Mouse (Mus musculus) layer of hippocampus, postnatal 25 days (tissue): ENCODE measurements around the gene Mtrr. TPM values are rescaled to one million over a fixed set of nuclear protein-coding genes. Genes with fewer than 3 reads are reported as not detected.

Source experiments
- DNase-seq, 2 experiments: peaks; one replicate each; pipeline ENCODE4 v3.0.0; 2022; ENCODE audit warnings: mixed read lengths in 2 of 2, low spot score in 1 of 2; ENCODE audit errors: extremely low spot score in 1 of 2
- total RNA-seq, 2 experiments: library from RNA; stranded (reverse); gene quantifications; 2 replicates each; pipeline ENCODE4 v1.2.3; 2021

Gene Mtrr
- total RNA-seq = 10 to 100 TPM; 23.3 to 28.3 TPM

DNA sequence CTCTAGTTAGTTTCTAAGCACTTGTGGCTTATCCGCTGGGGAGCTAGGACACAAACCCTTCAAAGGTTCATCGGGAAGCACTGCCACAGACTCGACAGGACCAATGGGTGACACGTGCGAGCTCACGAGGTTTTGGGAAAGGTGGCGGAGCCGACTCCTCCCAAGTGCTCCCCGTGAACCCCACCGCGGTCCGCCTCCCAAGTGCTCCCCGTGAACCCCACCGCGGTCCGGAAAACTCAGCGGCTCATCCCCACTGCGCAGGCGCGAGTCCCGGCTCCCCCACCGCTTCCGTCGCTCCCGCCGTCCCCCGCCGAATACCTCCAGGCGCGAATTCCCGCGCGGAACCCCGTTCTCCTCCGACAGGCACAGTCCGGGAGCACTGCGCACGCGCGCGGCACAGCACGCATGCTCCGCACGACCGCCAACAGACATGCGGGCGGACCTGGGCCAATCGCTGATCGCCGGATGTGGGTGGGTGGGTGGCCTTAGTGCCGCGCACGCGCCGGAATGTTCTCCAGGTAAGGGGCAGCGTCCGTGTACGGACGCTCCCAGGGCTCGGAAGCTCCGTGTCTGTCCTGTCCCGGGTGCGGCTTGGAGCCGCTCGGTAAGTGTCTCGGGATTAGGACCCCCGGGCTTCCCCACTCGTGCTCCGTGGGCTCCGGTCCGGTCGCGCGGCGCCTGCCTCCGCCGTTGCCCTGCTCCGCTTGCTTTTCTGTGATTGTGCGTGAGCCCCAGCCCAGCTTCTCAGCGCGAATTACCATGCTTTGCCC is at the start of gene Mtrr, which contains the start of gene Fastkd3:
Mtrr (minus strand) TSS at position 403 of the 770 bp plus-strand sequence.
Fastkd3 (plus strand) TSS at position 488 of the 770 bp plus-strand sequence.
- DNase-seq = peak; percentile 98 to 99

DNA sequence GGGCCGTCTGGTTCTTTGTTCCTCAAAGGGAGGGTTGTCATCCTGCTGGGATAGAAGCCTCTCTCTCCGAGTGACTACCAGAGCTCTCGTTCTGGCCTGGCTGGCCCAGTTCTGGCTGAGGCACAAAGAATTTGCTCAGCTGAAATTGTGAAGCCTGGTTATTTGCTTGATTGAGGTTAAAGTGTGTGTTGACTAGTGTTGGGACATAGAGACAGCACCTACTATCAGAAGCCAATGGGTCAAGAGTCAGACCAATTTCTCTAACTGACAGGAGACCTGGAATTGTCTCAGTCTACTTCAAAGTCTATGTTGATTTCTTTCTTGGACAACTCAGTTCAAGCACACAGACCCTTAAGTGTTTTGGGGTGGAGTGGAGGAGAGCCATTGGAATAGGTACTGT is 45.1 kb upstream of the Mtrr start:
- no peak for DNase-seq

DNA sequence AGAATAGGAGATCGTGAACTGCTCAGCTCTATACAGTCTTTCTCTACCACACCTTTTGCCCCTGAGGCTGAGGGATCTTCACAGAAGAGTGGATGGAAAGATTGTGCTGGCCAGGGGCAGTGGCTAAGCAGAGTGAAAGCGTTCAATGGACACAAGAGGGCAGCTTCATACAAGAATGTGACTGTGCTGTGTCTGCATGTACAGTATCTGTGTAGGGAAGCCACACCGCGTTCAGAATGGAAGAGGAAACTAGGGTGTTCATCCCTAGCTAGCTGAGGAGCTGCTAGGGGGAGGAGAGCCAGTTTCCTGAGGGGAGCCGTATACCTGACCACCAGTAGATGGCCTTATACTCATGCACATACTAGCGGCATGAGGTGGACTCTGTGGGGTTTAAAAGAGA is 40.8 kb upstream of the Mtrr start:
- no peak for DNase-seq

DNA sequence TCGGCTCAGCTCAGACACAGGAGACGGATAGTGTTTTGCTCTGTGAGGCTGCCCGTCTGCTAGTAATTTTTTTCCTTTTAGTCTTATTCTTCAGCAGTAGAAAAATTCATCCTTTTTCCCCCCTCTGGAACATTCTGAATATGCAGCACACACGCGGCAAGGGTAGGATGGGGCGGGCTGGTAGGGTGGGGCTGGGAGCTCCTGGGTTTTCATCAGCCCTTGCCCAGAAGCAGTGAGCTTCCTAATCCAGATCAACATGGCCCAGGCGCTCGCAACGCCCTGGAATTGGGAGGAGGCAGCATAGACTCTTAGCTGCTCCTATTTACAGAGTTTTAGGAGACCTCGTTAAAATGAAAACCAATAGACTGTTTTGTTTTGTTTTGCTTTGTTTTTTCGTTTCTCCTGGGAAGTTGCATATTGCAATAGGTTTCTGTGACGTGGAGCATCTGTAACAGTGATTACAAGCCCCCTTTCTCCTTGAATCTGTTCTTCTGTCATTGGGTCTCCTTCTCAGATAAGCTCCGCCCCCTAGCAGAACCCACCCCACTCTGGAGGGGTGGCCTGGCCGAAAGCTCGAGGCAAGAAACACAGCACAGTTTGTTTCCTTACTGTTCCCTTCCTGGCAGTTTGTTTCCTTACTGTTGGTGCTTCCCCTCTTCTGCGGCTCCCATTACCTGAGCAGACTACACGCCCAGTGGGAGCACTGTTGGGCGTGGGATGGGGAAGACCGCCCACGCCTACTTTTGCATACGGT is 25.9 kb upstream of the Mtrr start:
- DNase-seq = peak in 1 of 2 experiments; percentile 22

DNA sequence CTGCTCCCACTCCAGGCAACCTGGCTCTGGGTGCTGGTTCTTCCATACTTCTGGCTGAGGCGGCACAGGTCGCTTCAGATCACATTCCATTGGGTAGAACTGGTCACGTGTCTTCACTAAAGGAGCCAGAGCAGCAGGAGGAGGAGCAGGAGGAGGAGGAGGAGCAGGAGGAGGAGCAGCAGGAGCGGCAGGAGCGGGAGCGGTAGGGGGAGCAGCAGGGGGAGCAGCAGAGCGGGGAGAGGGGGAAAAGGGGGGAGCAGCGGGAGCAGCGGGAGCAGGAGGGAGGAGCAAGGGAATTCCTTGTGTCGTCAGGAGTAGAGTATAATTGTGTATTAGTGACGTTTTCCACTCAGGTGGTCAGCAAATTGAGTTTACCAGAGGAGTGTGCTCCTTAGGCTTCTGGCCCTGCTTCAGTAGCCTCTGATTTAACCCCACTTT is 23.8 kb upstream of the Mtrr start:
- no peak for DNase-seq

DNA sequence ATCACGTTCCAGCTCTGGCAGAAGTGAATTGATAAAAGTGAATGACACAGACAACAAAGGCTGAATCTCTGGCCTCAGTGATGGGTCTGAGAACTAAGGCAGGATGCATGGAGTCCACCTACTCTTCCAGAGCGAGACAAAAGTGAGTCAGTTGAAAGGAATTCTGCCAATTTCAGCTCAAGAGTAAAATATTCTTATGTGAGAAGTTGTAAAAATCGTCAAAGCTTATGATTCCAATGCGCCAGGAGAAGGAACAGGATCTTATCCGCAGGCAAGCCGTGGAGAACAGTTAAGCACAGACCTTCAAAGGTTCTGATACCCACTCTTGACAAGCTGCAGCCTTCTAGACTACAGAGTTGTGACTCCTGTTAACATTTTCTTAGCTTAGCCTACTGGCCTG is 21.1 kb upstream of the Mtrr start:
- no peak for DNase-seq

DNA sequence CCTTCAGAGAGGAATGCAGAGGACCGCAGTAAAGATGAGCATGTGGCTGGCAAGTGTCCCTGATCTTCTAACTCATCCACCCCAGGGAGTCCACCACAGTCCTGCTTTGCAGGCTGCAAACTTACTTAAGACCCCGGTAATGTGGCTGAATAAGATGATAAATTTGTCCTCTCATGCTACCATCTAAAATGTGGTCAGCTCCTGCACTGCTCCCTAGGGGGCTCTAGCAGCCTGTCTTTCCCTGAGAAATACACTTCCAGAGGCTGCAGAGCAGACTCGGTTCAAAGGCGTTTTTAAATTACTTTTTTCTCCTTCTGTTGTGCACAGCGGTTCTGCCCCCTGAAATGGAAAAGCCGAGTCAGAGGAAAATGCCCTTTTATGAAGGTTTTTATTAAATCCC is 19.2 kb upstream of the Mtrr start:
- DNase-seq = no peak

DNA sequence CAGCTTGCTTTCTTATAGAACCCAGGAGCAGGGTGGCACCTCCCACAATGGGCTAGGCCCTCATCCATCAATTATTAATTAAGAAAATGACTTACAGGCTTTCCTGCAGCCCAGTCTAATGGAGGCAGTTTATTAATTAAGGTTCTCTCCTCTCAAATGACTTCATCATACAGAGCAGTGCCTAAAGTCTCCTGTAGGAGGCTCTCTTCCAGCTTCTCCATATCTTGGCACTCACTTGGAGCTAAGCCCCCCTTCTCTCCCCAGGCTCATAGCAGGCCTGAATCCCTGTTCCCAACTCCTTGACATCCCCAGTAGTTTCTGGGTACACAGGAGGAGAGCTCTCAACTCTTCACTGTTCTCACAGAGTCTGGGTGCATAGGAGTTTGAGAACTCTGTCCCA is 17.0 kb upstream of the Mtrr start:
- no peak for DNase-seq

DNA sequence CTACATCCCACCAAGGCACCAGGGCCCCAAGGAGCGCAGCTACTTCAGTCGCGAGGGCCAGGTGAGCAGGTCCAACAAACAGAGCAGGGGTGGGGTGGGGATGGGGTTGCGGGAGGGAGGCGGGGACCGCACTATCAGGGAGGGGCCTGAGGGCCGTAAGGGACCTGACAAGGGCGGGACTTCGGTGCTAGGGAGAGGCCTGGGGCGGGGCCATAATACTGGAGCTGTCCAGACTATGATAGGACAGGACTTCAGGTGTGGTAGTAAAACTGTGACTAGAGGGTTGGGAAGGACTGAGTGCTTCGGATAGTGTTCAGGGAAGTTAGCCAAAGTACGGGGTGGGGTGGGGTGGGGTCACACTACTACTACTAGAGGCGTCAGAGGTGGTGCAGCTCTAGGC is 15.7 kb upstream of the Mtrr start:
- no peak for DNase-seq

DNA sequence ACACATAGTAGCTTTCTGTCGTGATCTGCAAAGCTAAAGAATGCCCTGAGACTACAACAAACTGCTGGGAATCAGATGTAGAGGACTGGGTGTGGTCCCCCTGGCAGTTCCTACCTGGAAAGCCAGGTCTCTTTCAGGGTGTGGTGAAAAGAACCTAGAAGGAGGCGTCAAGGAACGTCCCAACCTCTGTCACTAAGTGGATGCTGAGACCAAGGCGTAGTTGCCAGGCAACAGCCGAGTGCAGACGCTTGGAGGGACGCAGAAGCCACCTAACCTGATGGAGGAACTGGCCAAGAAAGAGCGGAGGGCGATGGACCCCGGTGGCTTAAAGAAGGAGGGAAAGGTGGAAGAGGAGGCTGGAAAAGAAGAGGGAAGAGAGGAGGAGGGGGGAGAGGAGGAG is 15.2 kb upstream of the Mtrr start, which contains the start of gene 1700001L19Rik:
1700001L19Rik (plus strand) TSS at position 223 of the 400 bp plus-strand sequence.
- no peak for DNase-seq

DNA sequence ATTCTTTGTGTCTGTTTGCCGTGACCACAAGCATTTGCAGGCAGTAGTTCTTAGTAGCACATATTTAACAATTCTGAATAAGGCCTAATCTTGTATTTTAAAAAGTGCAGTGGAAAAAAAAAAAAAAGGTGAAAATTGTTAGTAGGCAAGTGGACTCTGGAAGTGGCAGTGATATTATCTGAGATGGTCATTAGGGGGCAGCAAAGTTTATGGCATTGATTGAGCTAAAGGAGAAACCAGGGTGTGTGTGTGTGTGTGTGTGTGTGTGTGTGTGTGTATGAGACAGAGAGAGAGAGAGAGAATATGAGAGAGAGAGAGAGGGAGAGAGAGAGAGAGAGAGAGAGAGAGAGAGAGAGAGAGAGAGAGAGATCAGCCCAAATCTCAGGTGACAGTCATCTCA is 11.8 kb upstream of the Mtrr start:
- no peak for DNase-seq

DNA sequence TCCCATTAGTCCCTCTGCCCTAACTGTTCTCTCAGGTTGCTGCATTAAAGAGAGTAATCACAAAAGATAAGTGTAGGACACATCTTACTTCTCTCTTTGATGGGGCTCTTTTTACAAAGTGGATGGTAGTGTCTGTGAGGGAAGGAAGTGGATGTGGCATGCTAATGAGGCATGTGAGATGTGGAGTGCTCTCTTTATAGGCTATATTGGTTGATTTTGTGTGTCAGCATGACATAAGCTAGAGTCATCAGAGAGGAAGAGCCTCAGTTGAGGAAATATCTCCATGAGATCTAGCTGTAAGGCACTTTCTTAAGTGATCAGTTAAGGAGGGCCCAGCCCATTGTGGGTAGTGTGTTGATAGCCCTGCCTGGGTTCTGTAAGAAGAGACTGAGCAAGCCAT is 6.4 kb upstream of the Mtrr start:
- DNase-seq = no peak

DNA sequence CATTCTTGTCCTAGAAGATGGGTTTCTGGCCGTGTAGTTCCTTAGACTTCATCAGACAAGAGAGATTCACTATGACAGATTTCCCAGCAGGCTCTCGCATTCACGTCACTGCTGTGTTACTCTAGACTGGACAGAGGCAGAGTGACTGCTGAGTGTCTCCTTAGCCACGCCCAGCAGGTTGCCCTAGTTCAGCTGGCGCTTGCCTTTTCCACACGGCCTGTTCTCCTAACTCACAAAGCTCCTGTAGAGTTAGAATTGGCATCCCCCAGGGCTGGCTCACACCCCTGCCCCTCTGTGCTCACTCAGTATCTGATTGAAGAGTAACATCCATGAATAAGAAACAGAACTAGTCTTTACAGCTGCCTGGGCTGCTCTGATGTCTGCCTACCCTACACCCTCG is 3.5 kb upstream of the Mtrr start:
- DNase-seq = no peak

DNA sequence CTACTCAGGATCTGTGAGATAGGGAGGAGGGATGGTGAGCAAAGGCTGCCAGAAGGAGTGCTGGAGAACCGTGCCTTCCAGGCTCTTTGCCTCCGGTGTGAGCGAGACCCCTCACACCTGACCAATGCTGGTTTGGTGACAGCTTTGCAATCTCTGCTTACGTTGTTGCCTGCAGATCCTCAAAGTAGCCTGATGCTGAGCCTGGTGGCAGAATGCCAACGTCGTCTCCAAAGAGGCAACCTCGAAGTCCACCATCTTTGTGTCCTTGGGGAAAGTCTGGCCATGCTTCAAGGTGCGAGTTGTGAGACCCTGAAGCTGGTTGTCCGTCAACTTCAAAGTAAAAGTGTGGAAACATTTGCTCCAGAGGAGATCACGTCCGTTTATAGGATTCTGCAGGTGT is 2.0 kb upstream of the Mtrr start:
- DNase-seq = no peak

DNA sequence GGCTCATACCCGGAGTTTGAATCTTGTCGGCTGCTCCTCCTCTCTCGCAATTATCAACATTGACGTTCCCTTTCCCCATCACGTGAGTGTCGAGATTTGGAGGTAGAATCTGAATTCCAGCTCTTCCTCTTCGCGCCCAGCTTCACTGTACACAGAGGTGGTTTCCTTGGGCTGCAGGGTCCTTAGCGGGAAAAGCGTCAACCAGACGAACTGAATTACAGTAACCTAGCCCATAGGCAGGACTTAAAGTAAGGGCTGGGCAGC is 500 bp upstream of the Mtrr start:
- DNase-seq = no peak

DNA sequence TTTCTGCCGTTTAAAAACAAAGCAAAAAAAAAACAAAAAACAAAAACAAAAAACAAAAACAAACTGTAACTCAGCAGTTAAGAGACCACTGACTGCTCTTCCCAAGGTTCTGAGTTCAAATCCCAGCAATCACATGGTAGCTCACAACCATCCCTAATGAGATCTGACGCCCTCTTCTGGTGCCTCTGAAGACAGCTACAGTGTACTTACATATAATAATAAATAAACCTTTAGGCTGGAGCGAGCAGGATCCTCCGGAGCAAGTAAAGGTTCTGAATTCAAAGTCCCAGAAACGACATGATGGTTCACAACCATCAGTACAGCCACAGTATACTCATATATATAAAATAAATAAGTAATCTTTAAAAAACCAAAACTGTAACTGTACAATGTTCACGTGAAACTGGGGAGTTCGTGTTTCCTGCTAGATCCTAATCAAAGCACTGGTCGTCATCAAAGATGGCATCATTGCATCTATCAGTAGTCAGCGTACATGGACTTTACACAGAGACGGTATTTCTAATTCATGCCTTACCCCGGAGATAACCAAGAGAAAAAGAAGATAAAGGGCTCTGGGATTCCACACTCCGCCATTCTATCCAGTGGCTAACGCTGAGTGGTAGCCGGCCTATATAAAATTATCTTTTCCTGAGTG is 736 bp downstream of the Mtrr start:
- no peak for DNase-seq

DNA sequence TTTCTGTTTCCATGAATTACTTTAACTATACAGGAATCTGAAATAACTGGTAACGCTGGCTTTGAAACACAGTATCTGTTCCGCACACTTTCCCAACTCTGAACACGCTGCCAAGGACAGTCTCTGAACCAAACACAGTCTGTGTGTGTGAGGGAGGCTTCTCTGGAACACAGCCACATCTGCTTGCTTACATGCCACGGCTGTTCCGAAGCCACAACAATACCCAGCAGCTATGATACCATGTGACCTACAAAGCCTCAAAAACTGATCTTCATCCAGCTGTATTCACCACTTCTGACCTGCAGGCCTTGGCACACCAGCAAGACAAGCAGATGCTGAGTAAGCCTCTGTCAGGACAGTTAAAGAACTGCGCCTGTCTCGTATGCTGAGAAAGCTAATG is 4.0 kb downstream of the Mtrr start:
- DNase-seq = peak; percentile 26 to 50

DNA sequence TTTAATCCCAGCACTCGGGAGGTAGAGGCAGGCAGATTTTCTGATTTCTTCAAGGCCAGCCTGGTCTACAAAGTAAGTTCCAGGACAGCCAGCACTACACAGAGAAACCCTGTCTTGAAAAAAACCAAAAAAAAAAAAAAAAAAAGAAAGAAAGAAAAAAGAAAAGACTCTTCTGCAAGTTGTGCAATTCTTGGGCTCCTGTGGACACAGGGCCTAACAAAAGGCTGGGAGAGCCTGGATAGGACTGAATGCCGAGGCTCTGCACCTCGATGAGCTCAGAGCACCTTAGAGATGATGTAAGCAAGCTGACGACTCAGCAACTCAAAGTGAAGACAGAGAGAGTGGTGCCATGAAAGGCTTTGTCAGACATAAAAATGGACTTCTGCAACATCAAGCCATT is 7.6 kb downstream of the Mtrr start:
- no peak for DNase-seq

DNA sequence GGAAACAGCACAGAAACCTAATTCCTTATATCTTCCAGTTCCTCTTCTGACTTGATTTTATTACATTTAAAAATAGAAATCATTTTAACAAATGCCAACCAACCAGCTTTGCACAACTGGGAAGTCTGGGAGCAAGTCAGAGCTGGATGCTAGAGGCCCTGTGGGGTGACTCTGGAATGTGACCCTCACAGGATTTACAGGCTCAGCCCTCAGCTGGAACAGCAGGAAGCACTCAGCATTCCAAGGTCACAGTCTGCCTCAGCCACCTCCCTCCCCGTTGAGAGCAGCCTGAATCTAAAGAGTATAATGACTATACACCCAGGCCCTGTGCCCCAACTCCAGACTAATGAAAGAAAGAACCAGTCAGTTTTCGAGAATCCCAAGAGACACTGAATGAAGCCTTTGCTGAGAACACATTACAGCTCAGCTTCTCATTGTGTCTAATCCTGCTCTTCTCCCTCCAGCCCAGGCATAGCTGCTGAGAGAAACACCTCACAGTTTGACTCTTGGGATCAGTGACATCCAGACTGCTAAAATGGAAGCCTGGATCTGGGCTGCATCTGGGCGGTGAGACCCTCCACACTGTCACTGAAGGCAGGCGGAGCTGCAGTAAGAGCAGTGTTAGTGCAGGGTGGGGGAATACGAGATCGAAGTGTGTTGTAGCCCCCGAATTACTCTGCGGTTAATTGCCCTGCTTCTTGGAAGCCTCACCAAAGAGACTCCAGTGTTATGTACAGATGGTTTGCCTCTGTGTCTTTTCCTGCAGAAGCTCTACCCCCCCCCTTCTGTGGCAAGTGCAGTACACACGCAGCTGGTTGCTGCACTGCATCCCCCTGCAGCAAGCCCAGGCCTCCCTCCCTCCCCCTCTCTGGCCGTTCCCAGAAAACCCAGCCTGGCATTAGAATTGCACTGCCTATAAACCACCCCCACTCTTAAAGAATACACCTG is 8.7 kb downstream of the Mtrr start:
- no peak for DNase-seq

DNA sequence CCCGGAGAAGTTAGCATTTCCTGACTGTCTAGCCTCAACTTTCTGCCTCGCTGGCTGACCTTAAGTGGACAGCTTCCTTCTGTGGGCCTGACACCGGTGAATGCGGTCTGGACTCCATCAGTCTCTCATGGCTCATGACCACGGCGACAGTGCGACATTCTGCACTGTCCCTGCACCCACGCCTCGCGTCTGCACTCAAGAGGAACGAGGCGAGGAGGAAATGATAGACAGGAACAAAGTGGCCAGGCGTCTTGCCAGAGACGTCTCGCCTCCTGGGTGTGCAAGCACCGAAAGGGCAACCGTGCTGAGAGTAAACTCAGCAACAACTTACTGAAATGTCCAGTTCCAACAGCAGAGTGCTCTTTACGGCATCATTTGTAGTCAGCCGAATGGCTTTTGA is 9.7 kb downstream of the Mtrr start:
- DNase-seq = no peak
